Mouse (Mus musculus): ENCODE measurements around the gene Bcl2l11. TPM values are rescaled to one million over a fixed set of nuclear protein-coding genes. Genes with fewer than 3 reads are reported as not detected.

The Bcl2l11 gene
- polyA plus RNA-seq, 1 experiment = 75.5 TPM

- H3K4me1 ChIP-seq (ENCODE audit: control insufficient read depth, insufficient read depth, low read length) = peaks cover 3% of the 10 kb centered on the region
- no peaks in the 10 kb centered on the region for H3K27me3 ChIP-seq (ENCODE audit: control insufficient read depth, insufficient read depth, low read length, poor library complexity, severe bottlenecking)
- TF ChIP-seq POLR2A (IDR thresholded peaks at IDR 0.05; ENCODE audit: insufficient read depth, low read length) (no peak), EP300 (IDR thresholded peaks at IDR 0.05; ENCODE audit: insufficient read depth, low read depth, low read length) (no peak), CTCF (IDR thresholded peaks at IDR 0.05; ENCODE audit: low read depth, low read length) (no peak)
- no peak overlapping the region for H3K4me3 ChIP-seq (ENCODE audit: low read depth, low read length)
- no peak overlapping the region for H3K9ac ChIP-seq (ENCODE audit: low read depth, poor library complexity, severe bottlenecking)
- no peaks in the 10 kb centered on the region for H3K9me3 ChIP-seq (replicated peaks; ENCODE audit: control insufficient read depth, insufficient read depth, low read length, poor library complexity, severe bottlenecking)
- H3K36me3 ChIP-seq (ENCODE audit: control insufficient read depth, insufficient read depth, low read length, poor library complexity, severe bottlenecking) = no peaks in the 10 kb centered on the region
- no peak overlapping the region for H3K27ac ChIP-seq (ENCODE audit: insufficient read depth, low read length)
These were observed 78.0 kb downstream of the Bcl2l11 start for GRCm38 (mm10) chr2:128203749-128204405.

DNA sequence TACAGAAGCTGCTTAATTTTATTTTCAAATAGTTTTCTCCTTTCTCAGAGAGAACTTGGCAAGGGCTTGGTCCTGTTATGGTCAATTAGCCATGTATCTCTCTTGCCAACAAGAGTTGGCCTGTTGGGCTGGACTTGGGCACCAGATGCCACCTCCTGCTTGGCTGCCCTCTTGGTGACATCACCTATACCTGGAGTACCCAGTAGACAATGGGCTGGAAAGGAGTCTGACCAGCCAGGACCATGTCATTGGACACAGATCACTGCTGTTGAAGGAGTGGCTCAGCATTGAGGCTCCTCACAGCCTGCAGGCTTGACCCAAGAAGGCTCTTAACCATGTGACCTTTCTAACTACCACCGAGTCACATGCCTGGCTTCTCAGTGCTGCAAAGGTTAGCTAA, 82.7 kb downstream of the Bcl2l11 start:
- no peaks in the 10 kb centered on the region for H3K36me3 ChIP-seq (ENCODE audit: control insufficient read depth, insufficient read depth, low read length, poor library complexity, severe bottlenecking)
- H3K9ac ChIP-seq (ENCODE audit: low read depth, poor library complexity, severe bottlenecking) = no peak overlapping the region
- peaks cover 6% of the 10 kb centered on the region for H3K4me1 ChIP-seq (ENCODE audit: control insufficient read depth, insufficient read depth, low read length)
- H3K27ac ChIP-seq (ENCODE audit: insufficient read depth, low read length) = no peak overlapping the region
- H3K9me3 ChIP-seq (replicated peaks; ENCODE audit: control insufficient read depth, insufficient read depth, low read length, poor library complexity, severe bottlenecking) = no peaks in the 10 kb centered on the region
- H3K4me3 ChIP-seq (ENCODE audit: low read depth, low read length) = no peak overlapping the region
- H3K27me3 ChIP-seq (ENCODE audit: control insufficient read depth, insufficient read depth, low read length, poor library complexity, severe bottlenecking) = no peaks in the 10 kb centered on the region
- TF ChIP-seq POLR2A (IDR thresholded peaks at IDR 0.05; ENCODE audit: insufficient read depth, low read length) = no peak
- TF ChIP-seq CTCF (IDR thresholded peaks at IDR 0.05; ENCODE audit: low read depth, low read length) = no peak
- TF ChIP-seq EP300 (IDR thresholded peaks at IDR 0.05; ENCODE audit: insufficient read depth, low read depth, low read length) = no peak

DNA sequence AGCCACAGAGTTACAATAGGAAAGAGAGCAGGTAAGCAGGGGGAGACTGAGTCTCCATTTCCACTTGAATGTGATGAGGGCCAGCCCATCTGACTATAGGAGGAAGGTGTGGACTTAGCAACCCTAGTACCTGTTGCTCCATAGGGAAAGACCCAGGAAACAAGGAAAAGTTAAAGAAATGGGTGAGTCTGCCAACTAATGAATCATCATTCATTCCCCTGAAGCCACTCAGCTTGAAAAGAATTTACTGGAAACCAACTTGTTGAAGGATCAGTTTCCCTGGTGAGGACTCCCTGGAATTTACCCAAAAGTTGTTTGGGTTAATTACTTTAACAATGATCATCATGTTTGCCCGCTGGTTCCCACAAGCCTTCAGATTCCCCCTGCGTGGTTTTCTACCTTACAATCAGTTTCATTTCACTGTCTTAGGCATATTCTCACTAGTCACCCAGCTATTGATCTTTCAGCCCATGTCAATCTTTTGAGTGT, 84.0 kb downstream of the Bcl2l11 start:
- no peaks in the 10 kb centered on the region for H3K27me3 ChIP-seq (ENCODE audit: control insufficient read depth, insufficient read depth, low read length, poor library complexity, severe bottlenecking)
- no peaks in the 10 kb centered on the region for H3K36me3 ChIP-seq (ENCODE audit: control insufficient read depth, insufficient read depth, low read length, poor library complexity, severe bottlenecking)
- H3K9me3 ChIP-seq (replicated peaks; ENCODE audit: control insufficient read depth, insufficient read depth, low read length, poor library complexity, severe bottlenecking) = no peaks in the 10 kb centered on the region
- H3K4me1 ChIP-seq (ENCODE audit: control insufficient read depth, insufficient read depth, low read length) = peaks cover 6% of the 10 kb centered on the region
- 0 out of 2 replicates have a peak overlapping the region, but pooled peaks have one; percentile 36 for H3K27ac ChIP-seq (ENCODE audit: insufficient read depth, low read length)
- H3K4me3 ChIP-seq (ENCODE audit: low read depth, low read length) = no peak overlapping the region
- H3K9ac ChIP-seq (ENCODE audit: low read depth, poor library complexity, severe bottlenecking) = no peak overlapping the region
- TF ChIP-seq CTCF (IDR thresholded peaks at IDR 0.05; ENCODE audit: low read depth, low read length) (no peak), POLR2A (IDR thresholded peaks at IDR 0.05; ENCODE audit: insufficient read depth, low read length) (no peak), EP300 (IDR thresholded peaks at IDR 0.05; ENCODE audit: insufficient read depth, low read depth, low read length) (no peak)

DNA sequence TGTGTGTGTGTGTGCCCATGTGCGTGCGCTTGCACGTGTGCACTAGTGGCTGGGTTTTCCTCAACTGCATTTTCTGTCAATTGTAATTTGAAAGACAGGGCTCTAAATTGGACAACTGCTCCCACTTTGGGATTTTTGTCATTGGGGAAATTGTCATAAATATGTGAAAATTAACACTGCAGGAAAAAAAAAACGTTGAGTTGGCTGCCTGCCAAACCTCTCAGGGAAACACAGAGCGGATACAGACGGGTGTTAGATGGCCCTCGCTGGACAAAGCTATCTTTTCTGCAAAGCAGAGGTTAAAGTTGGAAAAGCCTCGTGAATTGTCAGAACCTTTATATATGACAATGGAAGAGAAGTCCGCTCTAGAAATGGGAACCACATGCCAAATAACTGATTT, 84.5 kb downstream of the Bcl2l11 start:
- no peak overlapping the region for H3K9ac ChIP-seq (ENCODE audit: low read depth, poor library complexity, severe bottlenecking)
- H3K4me1 ChIP-seq (ENCODE audit: control insufficient read depth, insufficient read depth, low read length) = peaks cover 6% of the 10 kb centered on the region
- H3K9me3 ChIP-seq (replicated peaks; ENCODE audit: control insufficient read depth, insufficient read depth, low read length, poor library complexity, severe bottlenecking) = no peaks in the 10 kb centered on the region
- TF ChIP-seq CTCF (IDR thresholded peaks at IDR 0.05; ENCODE audit: low read depth, low read length) = no peak
- no peak for TF ChIP-seq EP300 (IDR thresholded peaks at IDR 0.05; ENCODE audit: insufficient read depth, low read depth, low read length)
- no peak for TF ChIP-seq POLR2A (IDR thresholded peaks at IDR 0.05; ENCODE audit: insufficient read depth, low read length)
- H3K4me3 ChIP-seq (ENCODE audit: low read depth, low read length) = no peak overlapping the region
- no peaks in the 10 kb centered on the region for H3K27me3 ChIP-seq (ENCODE audit: control insufficient read depth, insufficient read depth, low read length, poor library complexity, severe bottlenecking)
- peak overlapping the region; percentile 1; the same call in 1 of the 2 replicates for H3K27ac ChIP-seq (ENCODE audit: insufficient read depth, low read length)
- no peaks in the 10 kb centered on the region for H3K36me3 ChIP-seq (ENCODE audit: control insufficient read depth, insufficient read depth, low read length, poor library complexity, severe bottlenecking)

DNA sequence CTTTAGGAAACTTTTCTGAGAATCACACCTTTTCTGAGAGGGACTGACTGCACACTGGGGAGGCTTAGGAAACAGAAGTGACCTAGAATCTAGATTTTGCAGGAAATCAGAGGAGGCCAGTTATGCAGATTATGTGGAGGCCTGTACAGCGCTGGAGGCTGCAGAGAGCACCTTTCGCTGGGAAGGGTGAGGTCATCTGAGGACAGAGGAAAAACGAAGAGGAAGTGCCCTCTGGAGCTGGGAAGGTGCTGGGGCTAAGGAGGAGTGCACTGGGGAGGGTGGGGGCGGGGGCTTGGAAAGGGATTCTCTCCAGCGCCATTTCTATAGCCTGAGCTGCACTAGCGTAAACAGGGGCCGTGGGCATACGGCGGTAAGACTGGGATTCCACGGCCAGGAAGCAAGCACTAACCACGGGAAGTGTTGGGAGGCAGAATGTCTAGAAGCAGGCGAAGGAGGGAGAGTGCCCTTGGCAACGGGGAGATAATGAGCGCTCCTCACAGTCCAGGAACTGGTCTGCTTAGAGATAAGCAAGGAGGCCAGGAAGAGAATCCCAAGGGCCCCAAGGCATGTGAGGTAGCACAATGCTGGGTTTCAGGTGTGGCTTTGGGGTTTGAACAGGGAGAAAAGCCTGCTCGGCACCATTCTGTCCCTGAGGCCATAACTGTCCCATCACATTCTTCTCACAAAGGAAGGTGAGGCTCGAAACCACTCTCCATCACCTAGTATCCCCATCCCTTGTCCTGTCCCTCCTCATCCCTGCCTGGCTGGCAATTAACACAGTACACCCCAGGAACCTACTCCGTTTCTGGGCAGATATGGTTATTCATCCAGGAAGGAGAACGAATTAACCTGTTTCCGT, 85.4 kb downstream of the Bcl2l11 start:
- Histone ChIP-seq H3K36me3 (ENCODE audit: control insufficient read depth, insufficient read depth, low read length, poor library complexity, severe bottlenecking) (no peaks in the 10 kb centered on the region), H3K4me3 (ENCODE audit: low read depth, low read length) (peak overlapping the region; percentile 49), H3K4me1 (ENCODE audit: control insufficient read depth, insufficient read depth, low read length) (peaks cover 6% of the 10 kb centered on the region), H3K27ac (ENCODE audit: insufficient read depth, low read length) (peak overlapping the region; percentile 95), H3K9me3 (replicated peaks; ENCODE audit: control insufficient read depth, insufficient read depth, low read length, poor library complexity, severe bottlenecking) (no peaks in the 10 kb centered on the region), H3K9ac (ENCODE audit: low read depth, poor library complexity, severe bottlenecking) (no peak overlapping the region), H3K27me3 (ENCODE audit: control insufficient read depth, insufficient read depth, low read length, poor library complexity, severe bottlenecking) (no peaks in the 10 kb centered on the region)
- TF ChIP-seq CTCF (IDR thresholded peaks at IDR 0.05; ENCODE audit: low read depth, low read length) (no peak), EP300 (IDR thresholded peaks at IDR 0.05; ENCODE audit: insufficient read depth, low read depth, low read length) (peak; percentile 91)

GRCm38 (mm10) chr2:128211881-128212209, 86.0 kb downstream of the Bcl2l11 start:
- peak; percentile 99 for TF ChIP-seq EP300 (IDR thresholded peaks at IDR 0.05; ENCODE audit: insufficient read depth, low read depth, low read length)
- no peak for TF ChIP-seq CTCF (IDR thresholded peaks at IDR 0.05; ENCODE audit: low read depth, low read length)
- Histone ChIP-seq H3K9ac (ENCODE audit: low read depth, poor library complexity, severe bottlenecking) (no peak overlapping the region), H3K27me3 (ENCODE audit: control insufficient read depth, insufficient read depth, low read length, poor library complexity, severe bottlenecking) (no peaks in the 10 kb centered on the region), H3K36me3 (ENCODE audit: control insufficient read depth, insufficient read depth, low read length, poor library complexity, severe bottlenecking) (no peaks in the 10 kb centered on the region), H3K9me3 (replicated peaks; ENCODE audit: control insufficient read depth, insufficient read depth, low read length, poor library complexity, severe bottlenecking) (no peaks in the 10 kb centered on the region), H3K27ac (ENCODE audit: insufficient read depth, low read length) (peak overlapping the region; percentile 95), H3K4me1 (ENCODE audit: control insufficient read depth, insufficient read depth, low read length) (peaks cover 6% of the 10 kb centered on the region), H3K4me3 (ENCODE audit: low read depth, low read length) (peak overlapping the region; percentile 49)
